Mouse (Mus musculus) kidney, postnatal 0 days (tissue): Measurements from ENCODE around the gene Atf7ip. TPM values are rescaled to one million over a fixed set of nuclear protein-coding genes. Genes with fewer than 3 reads are reported as not detected.

Experiments
- ATAC-seq: fragments of 200-750 bp; cut with Nextera tagmentation; replicated peaks from 2 replicates; pipeline ENCODE4 v1.8.0; 2017; ENCODE audit warnings: low read depth, moderate number of reproducible peaks, moderate TSS enrichment, moderate library complexity; ENCODE audit not compliant: low FRiP score
- DNase-seq: peaks from one replicate; pipeline ENCODE4 v3.0.0-alpha.2; 2016; ENCODE audit warnings: low spot score
- H3K27ac ChIP-seq: fragments of 300-500 bp; sonication (generic); 2 replicates; pipeline ENCODE4 v1.5.1; 2014; ENCODE audit warnings: mild to moderate bottlenecking
- H3K27me3 ChIP-seq: fragments of 300-500 bp; sonication (generic); 2 replicates; pipeline ENCODE4 v1.6.1; 2014; ENCODE audit warnings: low read length, mixed read lengths; ENCODE audit not compliant: insufficient read depth
- H3K36me3 ChIP-seq: fragments of 300-500 bp; sonication (generic); 2 replicates; pipeline ENCODE4 v1.6.1; 2014; ENCODE audit warnings: low read length, mixed read lengths; ENCODE audit not compliant: insufficient read depth
- H3K4me1 ChIP-seq: fragments of 300-500 bp; sonication (generic); replicated peaks from 2 replicates; pipeline ENCODE4 v1.6.1; 2014; ENCODE audit warnings: antibody characterized with exemption, low read length, mixed read lengths; ENCODE audit not compliant: insufficient read depth
- H3K4me2 ChIP-seq: fragments of 300-500 bp; sonication (generic); 2 replicates; pipeline ENCODE4 v1.6.1; 2014; ENCODE audit warnings: mild to moderate bottlenecking, low read length, moderate library complexity, mixed read lengths
- H3K4me3 ChIP-seq: fragments of 300-500 bp; sonication (generic); replicated peaks from 2 replicates; pipeline ENCODE4 v1.5.1; 2014; ENCODE audit warnings: low read depth, low read length
- H3K9ac ChIP-seq: fragments of 300-500 bp; sonication (generic); 2 replicates; pipeline ENCODE4 v1.6.1; 2014; ENCODE audit warnings: low read depth, low read length
- H3K9me3 ChIP-seq: fragments of 300-500 bp; sonication (generic); replicated peaks from 2 replicates; pipeline ENCODE4 v1.6.1; 2016; ENCODE audit warnings: low read length, inconsistent platforms, mixed read lengths
- CTCF ChIP-seq: IDR thresholded peaks from 2 replicates; pipeline ENCODE4 v1.5.1; 2016; ENCODE audit warnings: antibody characterized with exemption, low read depth, mild to moderate bottlenecking, moderate library complexity
- WGBS: fragments of 180-500 bp; shearing (Covaris S2); extraction: QIAGEN DNeasy Blood & Tissue Kit; methylation state at CpG from one replicate; pipeline ENCODE4 v1.1.7; 2014; 5-methylcytosine and 5-hydroxymethylcytosine counted together
- polyA plus RNA-seq: library from polyadenylated mRNA; unstranded; fragments of >200 nt; fragmentation: Nextera tagmentation; extraction: Ambion mirVana; gene quantifications from 2 replicates; pipeline ENCODE4 v1.2.1, GENCODE M21; 2015

The Atf7ip gene
- polyA plus RNA-seq, 1 experiment from 2014 or later = 17.9 TPM

DNA sequence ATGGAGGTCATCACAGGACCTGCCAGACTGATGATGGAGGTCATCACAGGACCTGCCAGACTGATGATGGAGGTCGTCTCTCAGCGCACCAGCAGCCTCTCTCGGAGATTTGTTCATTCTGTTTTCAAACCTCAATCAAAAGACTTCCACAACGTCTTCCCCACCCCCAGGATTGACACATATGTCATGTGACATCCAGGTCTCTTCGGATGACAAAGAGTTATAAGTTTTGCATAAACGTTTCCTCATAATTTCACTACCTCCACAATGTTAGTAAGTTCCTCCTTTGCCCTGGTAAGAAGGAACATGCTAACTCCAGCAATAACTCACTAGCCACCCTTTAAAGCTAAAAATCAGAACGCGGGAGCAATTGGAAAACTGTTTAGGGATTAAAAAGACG, 153.3 kb downstream of the Atf7ip start:
- no peaks in the 10 kb centered on the region for H3K27me3 ChIP-seq
- no peaks in the 10 kb centered on the region for H3K4me1 ChIP-seq
- no peaks in the 10 kb centered on the region for H3K9me3 ChIP-seq
- no peak for DNase-seq
- no peak overlapping the region for H3K4me3 ChIP-seq
- no peak overlapping the region for H3K27ac ChIP-seq
- 92% methylated on average over 9 of the region's 9 CpGs for WGBS
- no peak for TF ChIP-seq CTCF
- no peak for ATAC-seq
- no peak overlapping the region for H3K4me2 ChIP-seq
- H3K36me3 ChIP-seq = no peaks in the 10 kb centered on the region
- H3K9ac ChIP-seq = no peak overlapping the region

Other genes starting within 250 kb of the Atf7ip start
- not detected in 2 replicates for gene Gm8994, start 178.6 kb upstream of the Atf7ip start, polyA plus RNA-seq
- gene E330021D16Rik, start 90.6 kb upstream of the Atf7ip start, polyA plus RNA-seq = 4.2 and 4.7 TPM in 2 replicates
- gene Plbd1, start 155.8 kb downstream of the Atf7ip start, polyA plus RNA-seq = 5.2 and 7.0 TPM in 2 replicates